ENCODE assay signal across 9 mouse cellular contexts in genomic region chr9:75515464-75516113, GRCm38 (mm10). TPM values are rescaled to one million over a fixed set of nuclear protein-coding genes. Genes with fewer than 3 reads are reported as not detected.
DNase-seq lines count a peak whose midpoint lies in the region; ATAC-seq and TF ChIP-seq lines count a peak whose summit lies in the region.
"Had no signal": no experiment of that assay in that cellular context is flagged by ENCODE, and none has a peak within 500 bp of the region (broad histone marks: within the 10 kb centered on the region; RNA-seq: fewer than 3 reads in every experiment).

No protein-coding gene starts in this region.

- H3K4me3 ChIP-seq in lung, adult 2 months (replicated peaks; ENCODE audit: extremely low read depth, low read depth, low read length): no peak overlapping the region
- H3K4me3 ChIP-seq: heart, embryonic 13.5 days had no signal

- 64% methylated on average over 12 of the region's 12 CpGs for WGBS in lung, adult 2 months

- peak; percentile 52 for DNase-seq in CD4-positive helper T cell, adult 2 months (ENCODE audit: low read depth, low spot score)
- peak; percentile 81 for DNase-seq in NIH3T3 (ENCODE audit: low read depth)
- DNase-seq in heart, adult 8-10 months (ENCODE audit: low spot score): peak; percentile 33
- peak; percentile 39 to 60 for DNase-seq in kidney, postnatal 36 days
- DNase-seq in lung, adult 2 months: no peak
- no peak for DNase-seq in testis, postnatal 10 days (ENCODE audit: low spot score)

- TF ChIP-seq CTCF in lung, adult 2 months (IDR thresholded peaks at IDR 0.05; ENCODE audit: insufficient read depth, low read length): peak; percentile 42

- no peaks in the 10 kb centered on the region for H3K4me1 ChIP-seq in lung, adult 2 months (ENCODE audit: control insufficient read depth, insufficient read depth, low read length)

- ATAC-seq in common myeloid progenitor, adult 5-6 weeks (replicated peaks; ENCODE audit: low read depth, poor library complexity, severe bottlenecking): peak; percentile 89
- ATAC-seq in neutrophil, adult 5-6 weeks (ENCODE audit: extremely low read depth, insufficient number of reproducible peaks, low FRiP score, poor library complexity, severe bottlenecking): peak; percentile 67

- no peak for TF ChIP-seq POLR2A in lung, adult 2 months (IDR thresholded peaks at IDR 0.05; ENCODE audit: borderline replicate concordance, extremely low read depth, low read depth, low read length)

RNA-seq across cellular contexts. Expression of gene Tmod3, which starts 43.9 kb away (rescaled TPM):
- total RNA-seq in common myeloid progenitor, adult 5-6 weeks (2017): 73.1 and 81.4 TPM in 2 replicates
- 10 to 100 TPM; 48.4 to 59.3 (median 58.7) TPM for total RNA-seq in heart, adult 8-10 months (2022)
- 30.9 and 46.5 TPM in 2 replicates for polyA plus RNA-seq in lung, adult 2 months (2012; rRNA removed)
- total RNA-seq in neutrophil, adult 5-6 weeks (2017): 316 and 327 TPM in 2 replicates

Comparison
In these comparisons a context has a peak if more than half of its experiments do, and no peak if none do; other contexts are left out.
1. DNase-seq: peak in CD4-positive helper T cell, adult 2 months (single experiment), NIH3T3 (single experiment), heart, adult 8-10 months (single experiment) and kidney, postnatal 36 days (2 of 2); none in lung, adult 2 months (single experiment) and testis, postnatal 10 days (single experiment).